Mouse (Mus musculus): ENCODE results near the gene Rabepk. TPM values are rescaled to one million over a fixed set of nuclear protein-coding genes. Genes with fewer than 3 reads are reported as not detected.

Gene Rabepk
- polyA plus RNA-seq, 1 experiment from 2014 or later, result 19.6 TPM

GRCm38 (mm10) chr2:34750245-34750644 lies 49.5 kb downstream of the Rabepk start:
- Histone ChIP-seq H3K36me3 (ENCODE audit: control insufficient read depth, insufficient read depth) (no peaks in the 10 kb centered on the region), H3K27ac (ENCODE audit: low read depth, low read length) (no peak overlapping the region), H3K27me3 (replicated peaks; ENCODE audit: control insufficient read depth, insufficient read depth, low read length) (no peaks in the 10 kb centered on the region), H3K9ac (ENCODE audit: low read depth, low read length) (no peak overlapping the region), H3K4me3 (ENCODE audit: low read depth, low read length) (no peak overlapping the region), H3K4me1 (replicated peaks; ENCODE audit: control insufficient read depth, insufficient read depth, low read length) (no peaks in the 10 kb centered on the region; the same call in 1 of the 2 replicates), H3K9me3 (ENCODE audit: control insufficient read depth) (no peaks in the 10 kb centered on the region), H3K4me2 (replicated peaks; ENCODE audit: low read depth) (no peak overlapping the region)
- WGBS, result 65% methylated on average over 2 of the region's 2 CpGs
- no peak for TF ChIP-seq CTCF (IDR thresholded peaks at IDR 0.05; ENCODE audit: low read depth)
- ATAC-seq, result no peak

- Histone ChIP-seq H3K9ac (ENCODE audit: low read depth, low read length) (no peak overlapping the region), H3K4me2 (replicated peaks; ENCODE audit: low read depth) (no peak overlapping the region), H3K27me3 (replicated peaks; ENCODE audit: control insufficient read depth, insufficient read depth, low read length) (no peaks in the 10 kb centered on the region), H3K4me1 (replicated peaks; ENCODE audit: control insufficient read depth, insufficient read depth, low read length) (no peaks in the 10 kb centered on the region; the same call in 1 of the 2 replicates), H3K27ac (ENCODE audit: low read depth, low read length) (no peak overlapping the region), H3K4me3 (ENCODE audit: low read depth, low read length) (no peak overlapping the region), H3K36me3 (ENCODE audit: control insufficient read depth, insufficient read depth) (no peaks in the 10 kb centered on the region), H3K9me3 (ENCODE audit: control insufficient read depth) (no peaks in the 10 kb centered on the region)
- 71% methylated on average over 4 of the region's 4 CpGs for WGBS
- ATAC-seq, result no peak
- no peak for TF ChIP-seq CTCF (IDR thresholded peaks at IDR 0.05; ENCODE audit: low read depth)
Observed at GRCm38 (mm10) chr2:34748479-34748878, 51.2 kb downstream of the Rabepk start.

DNA sequence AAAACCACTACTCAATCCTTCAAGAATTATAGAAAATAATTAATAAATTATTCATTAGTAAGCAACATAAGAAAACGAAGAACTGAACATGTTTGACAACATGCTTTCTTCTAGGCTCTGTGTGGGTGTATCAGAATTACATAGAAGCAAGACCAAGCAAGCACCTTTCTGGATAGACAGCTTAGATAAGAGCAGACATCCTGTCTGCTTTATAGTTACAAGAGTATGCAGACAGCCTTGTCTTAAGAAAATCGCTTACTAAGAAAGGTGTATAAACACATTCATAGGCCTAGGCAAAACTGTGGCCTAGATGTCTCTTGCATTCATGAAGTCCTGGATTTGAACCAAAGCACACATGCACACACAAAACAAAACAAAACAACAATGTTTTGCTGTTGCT lies 54.0 kb downstream of the Rabepk start:
- Histone ChIP-seq H3K4me2 (replicated peaks; ENCODE audit: low read depth) (no peak overlapping the region), H3K4me1 (replicated peaks; ENCODE audit: control insufficient read depth, insufficient read depth, low read length) (no peaks in the 10 kb centered on the region), H3K9ac (ENCODE audit: low read depth, low read length) (no peak overlapping the region), H3K36me3 (ENCODE audit: control insufficient read depth, insufficient read depth) (no peaks in the 10 kb centered on the region), H3K9me3 (ENCODE audit: control insufficient read depth) (no peaks in the 10 kb centered on the region), H3K27ac (ENCODE audit: low read depth, low read length) (no peak overlapping the region), H3K27me3 (replicated peaks; ENCODE audit: control insufficient read depth, insufficient read depth, low read length) (no peaks in the 10 kb centered on the region), H3K4me3 (ENCODE audit: low read depth, low read length) (no peak overlapping the region)
- ATAC-seq, result no peak
- no peak for TF ChIP-seq CTCF (IDR thresholded peaks at IDR 0.05; ENCODE audit: low read depth)
- 93% methylated on average over 2 of the region's 2 CpGs for WGBS

DNA sequence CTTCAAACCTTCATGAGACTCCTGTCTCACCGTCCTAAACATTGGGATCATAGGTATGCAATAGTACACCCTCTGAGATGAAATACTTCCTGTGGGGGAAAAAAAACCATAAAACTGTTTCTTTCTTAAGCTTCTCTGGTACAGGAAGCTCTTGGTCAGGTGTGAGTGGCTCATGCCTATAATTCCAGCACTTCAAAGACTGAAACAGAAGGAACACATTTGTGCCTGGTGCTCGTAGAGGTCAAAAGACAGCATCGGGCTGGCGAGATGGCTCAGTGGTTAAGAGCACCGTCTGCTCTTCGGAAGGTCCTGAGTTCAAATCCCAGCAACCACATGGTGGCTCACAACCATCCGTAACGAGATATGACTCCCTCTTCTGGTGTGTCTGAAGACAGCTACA lies 55.2 kb downstream of the Rabepk start:
- no peak overlapping the region for H3K4me2 ChIP-seq (replicated peaks; ENCODE audit: low read depth)
- ATAC-seq, result no peak
- WGBS, result 94% methylated on average over 8 of the region's 8 CpGs
- no peak overlapping the region for H3K9ac ChIP-seq (ENCODE audit: low read depth, low read length)
- no peak overlapping the region for H3K27ac ChIP-seq (ENCODE audit: low read depth, low read length)
- H3K9me3 ChIP-seq (ENCODE audit: control insufficient read depth), result no peaks in the 10 kb centered on the region
- no peaks in the 10 kb centered on the region for H3K4me1 ChIP-seq (replicated peaks; ENCODE audit: control insufficient read depth, insufficient read depth, low read length)
- no peak overlapping the region for H3K4me3 ChIP-seq (ENCODE audit: low read depth, low read length)
- H3K27me3 ChIP-seq (replicated peaks; ENCODE audit: control insufficient read depth, insufficient read depth, low read length), result no peaks in the 10 kb centered on the region
- no peak for TF ChIP-seq CTCF (IDR thresholded peaks at IDR 0.05; ENCODE audit: low read depth)
- no peaks in the 10 kb centered on the region for H3K36me3 ChIP-seq (ENCODE audit: control insufficient read depth, insufficient read depth)

- H3K27ac ChIP-seq (ENCODE audit: low read depth, low read length), result no peak overlapping the region
- TF ChIP-seq CTCF (IDR thresholded peaks at IDR 0.05; ENCODE audit: low read depth), result no peak
- ATAC-seq, result no peak
- no peaks in the 10 kb centered on the region for H3K27me3 ChIP-seq (replicated peaks; ENCODE audit: control insufficient read depth, insufficient read depth, low read length)
- H3K36me3 ChIP-seq (ENCODE audit: control insufficient read depth, insufficient read depth), result no peaks in the 10 kb centered on the region
- WGBS, result 84% methylated on average over 8 of the region's 8 CpGs
- H3K4me2 ChIP-seq (replicated peaks; ENCODE audit: low read depth), result no peak overlapping the region
- no peak overlapping the region for H3K9ac ChIP-seq (ENCODE audit: low read depth, low read length)
- no peaks in the 10 kb centered on the region for H3K4me1 ChIP-seq (replicated peaks; ENCODE audit: control insufficient read depth, insufficient read depth, low read length)
- H3K9me3 ChIP-seq (ENCODE audit: control insufficient read depth), result no peaks in the 10 kb centered on the region
- no peak overlapping the region for H3K4me3 ChIP-seq (ENCODE audit: low read depth, low read length)
Observed at GRCm38 (mm10) chr2:34742675-34743074, 57.0 kb downstream of the Rabepk start.

DNA sequence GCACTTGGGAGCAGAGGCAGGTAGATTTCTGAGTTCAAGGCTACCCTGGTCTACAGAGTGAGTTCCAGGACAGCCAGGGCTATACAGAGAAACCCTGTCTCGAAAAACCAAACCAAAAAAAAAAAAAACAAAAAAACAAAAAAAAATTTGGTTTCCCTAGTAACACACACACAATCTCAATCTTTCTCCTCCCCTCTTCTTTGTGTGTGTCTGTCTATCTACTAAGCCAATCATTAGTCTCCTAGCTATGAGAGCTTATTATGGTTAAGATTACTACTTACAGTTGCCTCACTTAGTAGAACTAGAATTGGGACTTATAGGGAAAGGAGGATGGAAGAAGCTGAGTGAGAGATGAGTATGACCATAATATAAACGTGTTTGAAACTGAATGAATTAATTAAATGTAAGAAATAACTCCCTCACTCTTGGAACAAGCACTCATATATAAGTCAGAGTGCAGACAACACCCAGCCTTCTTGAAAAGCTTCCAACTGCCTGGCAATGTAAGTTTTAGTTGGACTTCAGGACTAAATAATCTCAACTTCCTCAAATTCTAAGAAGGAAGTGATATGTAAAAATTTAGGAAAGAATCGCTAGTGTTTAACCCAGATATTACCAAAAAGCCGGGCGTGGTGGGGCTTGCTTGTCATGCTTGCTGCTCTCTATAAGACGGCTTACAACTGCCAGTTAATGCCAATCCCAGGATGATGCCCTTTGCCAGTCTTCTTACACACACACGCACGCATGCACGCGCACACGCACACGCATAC lies 58.1 kb downstream of the Rabepk start:
- Histone ChIP-seq H3K36me3 (ENCODE audit: control insufficient read depth, insufficient read depth) (no peaks in the 10 kb centered on the region), H3K4me2 (replicated peaks; ENCODE audit: low read depth) (no peak overlapping the region), H3K4me1 (replicated peaks; ENCODE audit: control insufficient read depth, insufficient read depth, low read length) (no peaks in the 10 kb centered on the region), H3K9me3 (ENCODE audit: control insufficient read depth) (no peaks in the 10 kb centered on the region), H3K27ac (ENCODE audit: low read depth, low read length) (no peak overlapping the region), H3K4me3 (ENCODE audit: low read depth, low read length) (no peak overlapping the region), H3K9ac (ENCODE audit: low read depth, low read length) (no peak overlapping the region), H3K27me3 (replicated peaks; ENCODE audit: control insufficient read depth, insufficient read depth, low read length) (no peaks in the 10 kb centered on the region)
- ATAC-seq, result no peak
- 85% methylated on average over 12 of the region's 12 CpGs for WGBS
- no peak for TF ChIP-seq CTCF (IDR thresholded peaks at IDR 0.05; ENCODE audit: low read depth)
